Mouse (Mus musculus) myocyte (in vitro differentiated cells): ENCODE measurements around the gene Acsf3.

Source experiments
- CEBPB ChIP-seq: IDR thresholded peaks from 2 replicates; pipeline ENCODE4 v1.6.1; 2011; ENCODE audit warnings: mild to moderate bottlenecking, moderate library complexity; ENCODE audit not compliant: poor library complexity, insufficient read depth, severe bottlenecking
- E2F4 ChIP-seq: IDR thresholded peaks from one replicate; pipeline ENCODE4 v1.6.1; 2011; ENCODE audit warnings: mild to moderate bottlenecking, control low read depth, moderate library complexity; ENCODE audit not compliant: insufficient read depth
- POLR2A ChIP-seq: IDR thresholded peaks from one replicate; pipeline ENCODE4 v1.6.1; 2011; ENCODE audit warnings: low read depth, mild to moderate bottlenecking, control low read depth, moderate library complexity; ENCODE audit not compliant: insufficient read length
- POLR2AphosphoS2 ChIP-seq: IDR thresholded peaks from one replicate; pipeline ENCODE4 v1.6.1; 2011; ENCODE audit warnings: low read depth, control low read depth; ENCODE audit not compliant: insufficient read length
- USF1 ChIP-seq: IDR thresholded peaks from one replicate; pipeline ENCODE4 v1.6.1; 2011; ENCODE audit warnings: low read depth, mild to moderate bottlenecking, control low read depth, moderate library complexity

- no peak for TF ChIP-seq E2F4
- no peak for TF ChIP-seq POLR2A
- no peak for TF ChIP-seq USF1
- TF ChIP-seq POLR2AphosphoS2 = no peak
- no peak for TF ChIP-seq CEBPB
These were observed 10.4 kb upstream of the Acsf3 start for GRCm38 (mm10) chr8:122764790-122765474.
